Mouse (Mus musculus) stomach, embryonic 15.5 days (tissue): ENCODE data around the gene Chchd3. TPM values are rescaled to one million over a fixed set of nuclear protein-coding genes. Genes with fewer than 3 reads are reported as not detected.

Source experiments
- ATAC-seq: fragments of 200-750 bp; cut with Nextera tagmentation; 2 replicates; pipeline ENCODE4 v1.8.0; 2017; ENCODE audit warnings: low read depth, moderate number of reproducible peaks, moderate TSS enrichment; ENCODE audit not compliant: insufficient read depth, low FRiP score
- H3K27ac ChIP-seq: fragments of 300-500 bp; sonication (generic); 2 replicates; pipeline ENCODE4 v1.5.1; 2015; ENCODE audit warnings: mild to moderate bottlenecking, inconsistent platforms
- H3K27me3 ChIP-seq: fragments of 300-500 bp; sonication (generic); replicated peaks from 2 replicates; pipeline ENCODE4 v1.6.1; 2015; ENCODE audit warnings: inconsistent platforms
- H3K36me3 ChIP-seq: fragments of 300-500 bp; sonication (generic); 2 replicates; pipeline ENCODE4 v1.6.1; 2015; ENCODE audit warnings: inconsistent platforms
- H3K4me1 ChIP-seq: fragments of 300-500 bp; sonication (generic); 2 replicates; pipeline ENCODE4 v1.6.1; 2015; ENCODE audit warnings: inconsistent platforms
- H3K4me2 ChIP-seq: fragments of 300-500 bp; sonication (generic); 2 replicates; pipeline ENCODE4 v1.6.1; 2015; ENCODE audit warnings: mild to moderate bottlenecking, inconsistent platforms
- H3K4me3 ChIP-seq: fragments of 300-500 bp; sonication (generic); replicated peaks from 2 replicates; pipeline ENCODE4 v1.5.1; 2015; ENCODE audit warnings: inconsistent platforms
- H3K9ac ChIP-seq: fragments of 300-500 bp; sonication (generic); 2 replicates; pipeline ENCODE4 v1.6.1; 2015; ENCODE audit warnings: inconsistent platforms
- H3K9me3 ChIP-seq: fragments of 300-500 bp; sonication (generic); 2 replicates; pipeline ENCODE4 v1.6.1; 2016; ENCODE audit warnings: inconsistent platforms
- WGBS: fragments of 180-500 bp; shearing (Covaris S2); methylation state at CpG from one replicate; pipeline ENCODE4 v1.1.7; 2015; 5-methylcytosine and 5-hydroxymethylcytosine counted together
- polyA plus RNA-seq: library from polyadenylated mRNA; unstranded; fragments of >200 nt; fragmentation: Nextera tagmentation; extraction: Ambion mirVana; gene quantifications from 2 replicates; pipeline ENCODE4 v1.2.1, GENCODE M21; 2015

Gene Chchd3
- polyA plus RNA-seq, 1 experiment from 2014 or later: 112 TPM

DNA sequence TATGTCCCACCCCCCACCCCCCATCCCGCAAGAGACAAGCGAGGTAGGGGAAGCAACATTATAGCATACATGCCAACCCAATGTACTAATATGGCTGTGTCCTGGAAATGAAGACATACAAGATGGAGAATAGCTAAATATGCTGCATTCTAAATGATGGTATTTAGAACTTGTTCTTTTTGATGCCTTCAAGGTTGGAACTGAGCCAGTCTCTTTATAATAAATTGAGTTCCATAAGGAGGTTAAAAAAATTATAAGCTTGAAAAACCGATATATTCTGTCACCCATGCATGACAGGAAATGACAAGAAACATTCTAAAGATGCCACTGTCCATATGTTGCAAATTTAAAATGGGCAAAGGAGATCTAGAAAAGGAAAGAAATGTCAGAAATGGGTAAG is 104.6 kb downstream of the Chchd3 start:
- no peak for ATAC-seq
- Histone ChIP-seq H3K9me3 (no peaks in the 10 kb centered on the region), H3K27ac (no peak overlapping the region), H3K4me2 (no peak overlapping the region), H3K36me3 (no peaks in the 10 kb centered on the region), H3K4me3 (no peak overlapping the region), H3K27me3 (no peaks in the 10 kb centered on the region), H3K4me1 (peaks cover 3% of the 10 kb centered on the region; the same call in 1 of the 2 replicates), H3K9ac (no peak overlapping the region)
- whole genome bisulfite sequencing: 83% methylated on average over 3 of the region's 3 CpGs

DNA sequence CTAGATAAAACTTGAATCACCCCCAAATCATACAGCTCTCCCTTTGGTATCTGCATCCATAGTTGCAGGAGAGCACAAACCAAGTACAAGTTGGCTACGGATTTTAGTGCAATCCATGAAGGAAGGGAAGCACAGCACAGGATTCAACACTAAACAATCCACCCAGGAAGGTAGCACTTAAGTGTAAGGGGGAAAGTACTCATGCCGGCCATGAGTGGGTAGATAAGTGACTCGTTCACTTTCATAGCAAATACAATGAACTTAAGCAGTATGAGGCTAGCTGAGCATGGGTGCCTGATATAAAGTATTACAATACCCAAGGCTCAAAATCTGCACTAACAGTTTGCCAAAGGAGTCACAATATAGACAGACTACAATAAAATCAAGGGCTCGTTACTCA is 109.1 kb downstream of the Chchd3 start:
- WGBS: 73% methylated on average over 4 of the region's 4 CpGs
- Histone ChIP-seq H3K4me1 (no peaks in the 10 kb centered on the region), H3K4me3 (no peak overlapping the region), H3K27me3 (no peaks in the 10 kb centered on the region), H3K36me3 (no peaks in the 10 kb centered on the region), H3K9ac (no peak overlapping the region), H3K9me3 (no peaks in the 10 kb centered on the region), H3K27ac (no peak overlapping the region), H3K4me2 (no peak overlapping the region)
- ATAC-seq: no peak

DNA sequence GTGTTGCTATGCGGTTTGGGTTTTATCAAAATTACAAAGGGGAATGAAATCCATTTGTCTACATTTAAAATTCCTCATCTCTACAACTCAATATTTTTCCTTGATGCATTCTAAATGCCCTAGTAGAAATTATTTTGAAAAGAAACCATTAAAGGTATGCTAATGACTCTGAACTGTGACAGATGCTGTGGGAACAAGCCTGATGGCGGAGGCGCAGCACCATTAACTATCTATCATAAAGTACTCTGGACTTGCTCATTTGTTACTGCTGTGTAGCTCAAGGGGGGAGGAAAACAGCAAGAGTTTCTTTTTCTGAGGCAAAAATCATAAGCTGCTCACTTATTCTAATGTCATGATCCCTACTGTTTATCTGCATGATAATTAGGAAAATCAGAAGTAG is 110.4 kb downstream of the Chchd3 start:
- Histone ChIP-seq H3K9me3 (no peaks in the 10 kb centered on the region), H3K36me3 (no peaks in the 10 kb centered on the region), H3K9ac (no peak overlapping the region), H3K4me2 (no peak overlapping the region), H3K4me1 (no peaks in the 10 kb centered on the region), H3K27me3 (no peaks in the 10 kb centered on the region), H3K4me3 (no peak overlapping the region), H3K27ac (no peak overlapping the region)
- ATAC-seq: no peak
- WGBS: 87% methylated on average over 3 of the region's 3 CpGs

DNA sequence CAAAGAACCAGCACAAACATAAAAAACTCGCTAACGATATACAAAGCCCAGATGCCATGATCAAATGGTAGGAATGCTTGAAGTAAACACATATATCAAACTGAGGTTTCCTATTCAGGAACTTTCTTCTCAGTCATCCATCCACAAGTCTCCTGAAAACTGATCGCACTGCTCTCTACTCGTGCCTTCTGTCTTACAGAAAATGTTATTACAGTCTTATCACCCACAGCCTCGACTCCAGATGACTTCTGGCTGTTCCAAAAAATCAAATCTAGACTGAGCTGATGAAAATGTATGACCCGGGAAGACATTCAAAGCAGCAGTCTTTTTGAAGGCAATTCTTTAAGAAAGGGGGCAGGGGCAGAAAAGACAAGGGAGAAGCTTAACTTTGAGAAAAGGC is 112.8 kb downstream of the Chchd3 start:
- Histone ChIP-seq H3K4me3 (no peak overlapping the region), H3K27me3 (no peaks in the 10 kb centered on the region), H3K9me3 (no peaks in the 10 kb centered on the region), H3K27ac (no peak overlapping the region), H3K4me2 (no peak overlapping the region), H3K4me1 (no peaks in the 10 kb centered on the region), H3K36me3 (no peaks in the 10 kb centered on the region), H3K9ac (no peak overlapping the region)
- no peak for ATAC-seq
- WGBS: 42% methylated on average over 6 of the region's 6 CpGs

DNA sequence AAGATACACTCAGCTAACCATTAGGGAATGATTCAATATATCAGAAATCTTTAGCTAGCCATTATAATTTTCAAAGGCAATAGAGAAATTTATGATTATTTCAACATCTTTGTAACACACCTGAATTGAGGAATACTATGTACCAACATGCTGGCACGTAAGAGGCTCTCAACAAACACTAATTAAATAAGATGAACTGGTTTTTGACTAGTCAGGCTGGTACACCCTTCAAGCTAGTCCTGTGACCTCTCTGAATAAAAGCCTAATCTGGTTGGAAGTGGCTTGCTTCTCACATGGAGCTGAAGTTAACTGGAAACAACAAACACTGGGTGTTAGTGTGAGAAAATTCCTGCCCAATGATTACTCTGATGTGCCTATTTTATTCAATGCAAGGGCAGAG is 115.1 kb downstream of the Chchd3 start:
- Histone ChIP-seq H3K27ac (no peak overlapping the region), H3K36me3 (no peaks in the 10 kb centered on the region), H3K4me1 (no peaks in the 10 kb centered on the region), H3K4me2 (no peak overlapping the region), H3K9ac (no peak overlapping the region), H3K9me3 (no peaks in the 10 kb centered on the region), H3K27me3 (no peaks in the 10 kb centered on the region), H3K4me3 (no peak overlapping the region)
- no peak for ATAC-seq
- WGBS: 77% methylated on average over 1 of the region's 1 CpGs

DNA sequence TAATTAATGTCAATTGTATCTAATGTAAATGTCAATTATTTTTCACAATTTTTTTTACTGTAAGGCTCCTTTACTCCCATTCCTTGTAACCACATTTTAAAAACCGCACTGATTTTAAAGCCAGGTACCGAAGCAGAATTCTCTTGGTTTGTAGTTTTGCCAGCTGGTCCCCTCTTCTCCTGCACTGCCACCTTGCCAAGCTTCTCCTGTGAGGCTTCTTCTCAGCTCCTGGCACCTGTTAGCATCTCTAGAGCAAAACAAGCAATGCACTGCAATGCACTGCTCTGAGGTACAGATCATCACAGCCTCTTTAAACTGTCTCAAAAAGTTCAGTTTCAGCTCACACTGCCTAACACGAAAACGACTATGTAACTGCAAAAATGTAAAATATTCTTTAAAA is 116.4 kb downstream of the Chchd3 start:
- Histone ChIP-seq H3K27me3 (no peaks in the 10 kb centered on the region), H3K27ac (no peak overlapping the region), H3K36me3 (no peaks in the 10 kb centered on the region), H3K9ac (no peak overlapping the region), H3K4me1 (no peaks in the 10 kb centered on the region), H3K9me3 (no peaks in the 10 kb centered on the region), H3K4me3 (no peak overlapping the region), H3K4me2 (no peak overlapping the region)
- WGBS: 91% methylated on average over 4 of the region's 4 CpGs
- ATAC-seq: no peak

DNA sequence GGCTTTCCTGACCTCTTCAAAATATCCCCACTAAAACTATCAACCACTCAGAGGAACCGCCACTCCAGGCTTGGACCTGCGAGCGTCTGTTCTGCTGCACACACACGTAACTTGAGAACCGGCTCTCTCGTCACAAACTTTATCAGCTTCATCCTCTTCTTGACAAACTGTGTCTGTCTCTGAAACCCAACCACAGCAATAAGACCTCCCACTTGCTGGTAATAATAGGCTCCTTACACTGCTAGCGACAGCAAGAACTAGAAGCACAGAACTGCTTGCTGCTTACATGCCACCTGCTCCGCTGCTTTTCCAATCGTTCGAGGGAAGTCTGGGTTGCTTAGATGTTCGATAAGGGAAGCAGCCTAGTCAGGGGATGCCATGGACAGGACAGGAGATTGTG is 119.8 kb downstream of the Chchd3 start:
- Histone ChIP-seq H3K9me3 (no peaks in the 10 kb centered on the region), H3K27ac (no peak overlapping the region), H3K4me1 (no peaks in the 10 kb centered on the region), H3K4me2 (no peak overlapping the region), H3K27me3 (no peaks in the 10 kb centered on the region), H3K36me3 (no peaks in the 10 kb centered on the region), H3K9ac (no peak overlapping the region), H3K4me3 (no peak overlapping the region)
- ATAC-seq: no peak
- 51% methylated on average over 11 of the region's 11 CpGs for WGBS

DNA sequence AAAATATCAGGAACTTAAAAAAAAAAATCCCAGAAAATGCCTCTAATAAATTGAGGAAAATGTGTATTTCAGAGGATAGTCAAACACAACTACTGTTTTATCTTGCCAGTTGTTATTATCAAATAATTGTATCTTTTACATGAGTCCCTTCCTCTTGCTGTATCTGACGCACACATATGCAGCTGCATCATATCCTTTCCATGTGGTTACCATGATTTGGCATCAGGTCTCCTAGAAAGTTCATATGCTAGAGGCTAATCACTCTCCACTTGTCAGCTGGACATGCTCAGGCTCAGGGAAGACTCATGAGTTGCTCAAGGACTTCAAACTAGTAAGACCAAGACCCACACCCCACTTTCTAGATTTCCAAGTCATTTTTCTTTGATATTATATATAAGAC is 122.4 kb downstream of the Chchd3 start:
- no peak overlapping the region for H3K9ac ChIP-seq
- no peaks in the 10 kb centered on the region for H3K4me1 ChIP-seq
- no peak for ATAC-seq
- no peak overlapping the region for H3K4me2 ChIP-seq
- 82% methylated on average over 1 of the region's 1 CpGs for WGBS
- no peaks in the 10 kb centered on the region for H3K36me3 ChIP-seq
- no peak overlapping the region for H3K27ac ChIP-seq
- no peak overlapping the region for H3K4me3 ChIP-seq
- H3K9me3 ChIP-seq: no peaks in the 10 kb centered on the region
- H3K27me3 ChIP-seq: no peaks in the 10 kb centered on the region

DNA sequence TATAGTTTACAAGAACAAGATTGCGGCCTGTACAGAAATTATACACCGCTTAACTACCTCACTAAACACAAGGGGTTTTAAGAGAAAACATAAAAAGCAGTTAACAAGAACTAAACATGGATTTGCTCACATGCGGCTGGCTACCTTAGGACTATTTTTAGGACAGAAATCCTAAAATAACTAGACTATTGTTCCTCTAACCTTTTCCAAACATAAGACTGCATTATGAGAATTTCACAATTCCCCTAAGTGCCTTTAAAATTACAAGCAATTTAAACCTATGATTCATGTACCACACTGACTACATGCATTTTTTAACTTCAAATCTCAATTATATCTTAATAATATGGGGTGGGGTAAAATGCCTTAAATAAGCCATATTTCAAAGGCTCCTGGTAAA is 123.3 kb downstream of the Chchd3 start:
- no peak for ATAC-seq
- Histone ChIP-seq H3K4me3 (no peak overlapping the region), H3K4me2 (no peak overlapping the region), H3K4me1 (no peaks in the 10 kb centered on the region), H3K9me3 (no peaks in the 10 kb centered on the region), H3K36me3 (no peaks in the 10 kb centered on the region), H3K9ac (no peak overlapping the region), H3K27ac (no peak overlapping the region), H3K27me3 (no peaks in the 10 kb centered on the region)
- 66% methylated on average over 3 of the region's 3 CpGs for WGBS

DNA sequence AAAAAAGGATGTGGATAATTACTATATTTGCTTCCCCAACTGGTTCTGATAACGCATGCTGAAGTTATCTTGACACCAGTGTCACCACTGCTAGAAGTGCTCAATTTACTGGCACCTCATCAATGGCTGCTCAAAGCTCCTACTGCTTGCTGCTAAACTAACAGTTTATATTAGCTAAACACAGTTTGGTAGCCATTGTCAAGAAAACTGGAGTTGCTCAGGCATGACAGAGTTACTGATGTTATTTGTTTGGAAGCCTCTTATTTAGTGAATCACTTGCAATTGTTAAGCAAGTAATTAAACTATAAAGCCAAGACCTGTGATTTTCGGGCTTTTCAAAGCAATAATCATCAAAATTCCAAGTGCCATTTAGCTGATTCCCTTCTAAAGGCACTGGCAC is 123.7 kb downstream of the Chchd3 start:
- H3K27me3 ChIP-seq: no peaks in the 10 kb centered on the region
- no peaks in the 10 kb centered on the region for H3K9me3 ChIP-seq
- H3K4me3 ChIP-seq: no peak overlapping the region
- H3K27ac ChIP-seq: no peak overlapping the region
- H3K4me1 ChIP-seq: no peaks in the 10 kb centered on the region
- no peak overlapping the region for H3K9ac ChIP-seq
- H3K36me3 ChIP-seq: no peaks in the 10 kb centered on the region
- H3K4me2 ChIP-seq: no peak overlapping the region
- WGBS: 51% methylated on average over 2 of the region's 2 CpGs
- ATAC-seq: no peak

DNA sequence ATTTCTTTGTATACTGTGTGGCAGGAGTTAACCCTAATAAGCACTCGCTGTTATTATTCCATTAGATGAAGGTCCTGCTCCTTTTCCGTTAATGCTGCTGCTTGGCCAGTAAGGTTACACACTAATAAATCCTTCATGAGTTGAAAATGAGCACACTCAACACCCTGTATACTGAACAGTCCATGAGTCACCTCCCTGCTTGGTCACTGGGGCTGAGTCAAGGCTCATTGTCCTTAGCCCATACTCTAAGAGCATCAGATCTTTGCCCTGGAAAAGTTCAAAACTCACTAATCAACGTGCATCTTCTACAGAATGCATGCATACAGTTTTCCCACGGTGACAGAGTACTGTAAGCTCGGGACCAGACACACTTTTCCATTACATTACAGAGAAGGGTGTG is 124.5 kb downstream of the Chchd3 start:
- no peak overlapping the region for H3K4me3 ChIP-seq
- 74% methylated on average over 5 of the region's 5 CpGs for WGBS

DNA sequence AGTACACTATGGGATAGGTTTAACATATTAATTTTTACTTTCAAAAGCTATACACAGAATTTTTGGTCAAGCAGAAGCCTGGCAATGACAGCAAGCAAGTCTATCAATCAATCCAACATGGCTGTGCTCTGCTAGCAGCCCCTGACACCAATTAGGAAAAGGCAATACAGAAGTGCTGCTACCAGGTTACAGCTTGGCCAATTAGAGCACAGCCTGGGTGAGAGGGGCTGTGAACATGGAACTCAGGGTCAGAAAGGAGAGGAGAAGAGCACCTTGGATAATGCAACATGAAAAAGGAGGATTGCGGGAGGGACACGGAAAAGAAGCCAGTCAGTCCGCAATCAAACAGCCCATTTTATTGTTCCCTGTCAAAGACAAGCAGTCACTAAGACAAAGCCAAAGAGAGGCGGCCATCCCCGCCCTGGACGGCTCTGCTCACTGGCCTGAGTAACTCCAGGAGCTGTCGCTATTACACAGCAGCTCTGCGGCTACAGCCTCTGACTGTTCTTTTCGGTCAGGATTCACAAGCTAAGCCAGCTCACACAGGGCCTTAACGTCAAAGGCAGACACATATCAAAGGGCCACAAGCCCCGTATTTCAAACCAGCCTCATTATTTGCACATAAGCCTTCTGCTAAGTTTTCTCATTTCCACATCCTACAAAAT is 128.8 kb downstream of the Chchd3 start:
- Histone ChIP-seq H3K4me2 (no peak overlapping the region), H3K27me3 (no peaks in the 10 kb centered on the region), H3K9me3 (no peaks in the 10 kb centered on the region), H3K27ac (no peak overlapping the region), H3K4me3 (no peak overlapping the region), H3K9ac (no peak overlapping the region), H3K4me1 (no peaks in the 10 kb centered on the region), H3K36me3 (no peaks in the 10 kb centered on the region)
- no peak for ATAC-seq
- WGBS: 70% methylated on average over 11 of the region's 11 CpGs

More for the DNA sequence above, 124.5 kb downstream of the Chchd3 start:
- H3K4me1 ChIP-seq: no peaks in the 10 kb centered on the region
- no peaks in the 10 kb centered on the region for H3K36me3 ChIP-seq
- no peak for ATAC-seq
- no peak overlapping the region for H3K27ac ChIP-seq
- H3K9ac ChIP-seq: no peak overlapping the region
- no peak overlapping the region for H3K4me2 ChIP-seq
- no peaks in the 10 kb centered on the region for H3K27me3 ChIP-seq
- no peaks in the 10 kb centered on the region for H3K9me3 ChIP-seq

DNA sequence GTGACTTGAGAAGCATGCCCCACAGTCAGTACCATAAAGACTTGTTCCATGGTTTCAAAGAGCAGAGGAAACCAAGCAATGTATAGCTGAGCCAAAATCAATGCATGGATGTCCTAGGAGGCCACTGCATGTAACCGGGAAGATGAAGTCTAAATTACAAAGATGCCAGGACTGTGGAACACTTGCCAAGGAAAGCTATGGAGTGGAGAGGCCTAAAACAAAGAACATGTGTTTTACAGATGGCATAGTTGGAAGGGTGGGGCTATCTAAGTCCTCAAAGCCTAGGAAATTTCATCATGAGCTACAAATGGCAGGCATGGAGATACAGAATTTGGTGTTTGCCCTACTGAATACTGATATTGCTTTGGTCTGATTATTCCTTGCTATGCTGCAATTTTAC is 137.7 kb downstream of the Chchd3 start:
- ATAC-seq: no peak
- Histone ChIP-seq H3K4me3 (no peak overlapping the region), H3K27ac (no peak overlapping the region), H3K9me3 (no peaks in the 10 kb centered on the region), H3K27me3 (no peaks in the 10 kb centered on the region), H3K9ac (no peak overlapping the region), H3K4me1 (no peaks in the 10 kb centered on the region), H3K4me2 (no peak overlapping the region), H3K36me3 (peaks cover 2% of the 10 kb centered on the region; the same call in 1 of the 2 replicates)
- 90% methylated on average over 1 of the region's 1 CpGs for WGBS
